Mouse (Mus musculus) layer of hippocampus, adult 8-10 months (tissue): ENCODE data around the gene Olfr518. TPM values are rescaled to one million over a fixed set of nuclear protein-coding genes. Genes with fewer than 3 reads are reported as not detected.

Experiments
- DNase-seq, 2 experiments: peaks; one replicate each; pipeline ENCODE4 v3.0.0; 2022; ENCODE audit warnings: low spot score in 2 of 2
- total RNA-seq, 4 experiments: library from RNA; stranded (reverse); gene quantifications; 2 replicates each; pipeline ENCODE4 v1.2.4; 2022

The Olfr518 gene
- not detected for total RNA-seq

GRCm38 (mm10) chr7:108884906-108885305 lies at the start of gene Olfr518:
Olfr518 (minus strand) TSS chr7:108885006.
- no peak for DNase-seq

- peak; percentile 96 to 99 for DNase-seq
These were observed 49.3 kb upstream of the Olfr518 start, which contains the start of gene Eif3f for GRCm38 (mm10) chr7:108933794-108934731. Eif3f (plus strand) TSS chr7:108934417.

- DNase-seq = no peak
These were observed 45.1 kb upstream of the Olfr518 start, which contains the start of gene Nlrp10 for GRCm38 (mm10) chr7:108929726-108930393. Nlrp10 (minus strand) TSS chr7:108930178.

GRCm38 (mm10) chr7:108928280-108929188 lies 43.7 kb upstream of the Olfr518 start:
- no peak for DNase-seq

- DNase-seq = no peak
These were observed 42.2 kb upstream of the Olfr518 start for GRCm38 (mm10) chr7:108927043-108927442.

GRCm38 (mm10) chr7:108903969-108904368 lies 19.2 kb upstream of the Olfr518 start:
- no peak for DNase-seq

GRCm38 (mm10) chr7:108894320-108894719 lies 9.5 kb upstream of the Olfr518 start, which contains the start of gene Olfr519:
Olfr519 (minus strand) TSS chr7:108894420.
- DNase-seq = no peak

GRCm38 (mm10) chr7:108872279-108872678 lies 12.5 kb downstream of the Olfr518 start, which contains the start of gene Olfr517:
Olfr517 (minus strand) TSS chr7:108872379.
- DNase-seq = no peak

- no peak for DNase-seq
These were observed 34.4 kb downstream of the Olfr518 start, which contains the start of gene Olfr516 for GRCm38 (mm10) chr7:108850429-108850828. Olfr516 (minus strand) TSS chr7:108850529.

Other genes with a start within 250 kb of the Olfr518 start
- gene Olfr509, start 233.1 kb downstream of the Olfr518 start, total RNA-seq = not detected
- gene Olfr510, start 218.6 kb downstream of the Olfr518 start, total RNA-seq = not detected
- gene Olfr512, start 171.7 kb downstream of the Olfr518 start, total RNA-seq = not detected
- not detected for gene Olfr513, start 134.0 kb downstream of the Olfr518 start, total RNA-seq
- not detected for gene Olfr514, start 59.0 kb downstream of the Olfr518 start, total RNA-seq
- gene Olfr516, start 34.5 kb downstream of the Olfr518 start, total RNA-seq = not detected
- not detected for gene Olfr517, start 12.6 kb downstream of the Olfr518 start, total RNA-seq
- gene Olfr519, start 9.4 kb upstream of the Olfr518 start, total RNA-seq = not detected
- under 1 TPM; 0.26 to 0.56 (median 0.42) TPM for gene Nlrp10, start 45.2 kb upstream of the Olfr518 start, total RNA-seq
- 100 to 1,000 TPM in 2 of 4 experiments, 10 to 100 TPM in 2; 92.4 to 104 (median 100) TPM for gene Eif3f, start 49.4 kb upstream of the Olfr518 start, total RNA-seq
- gene Tub, start 65.3 kb upstream of the Olfr518 start, total RNA-seq = 100 to 1,000 TPM; 146 to 206 (median 173) TPM
- gene Ric3, start 198.3 kb upstream of the Olfr518 start, total RNA-seq = 10 to 100 TPM; 66.7 to 77.1 (median 72.9) TPM